Mouse (Mus musculus): ENCODE measurements around the gene Gm17334. TPM values are rescaled to one million over a fixed set of nuclear protein-coding genes. Genes with fewer than 3 reads are reported as not detected.
A peak's percentile ranks its signal among the peaks of the same experiment; 100 is the strongest.

The Gm17334 gene
- total and polyA plus RNA-seq, 3 experiments = 0.47 to 1.8 TPM; not detected in 1

DNA sequence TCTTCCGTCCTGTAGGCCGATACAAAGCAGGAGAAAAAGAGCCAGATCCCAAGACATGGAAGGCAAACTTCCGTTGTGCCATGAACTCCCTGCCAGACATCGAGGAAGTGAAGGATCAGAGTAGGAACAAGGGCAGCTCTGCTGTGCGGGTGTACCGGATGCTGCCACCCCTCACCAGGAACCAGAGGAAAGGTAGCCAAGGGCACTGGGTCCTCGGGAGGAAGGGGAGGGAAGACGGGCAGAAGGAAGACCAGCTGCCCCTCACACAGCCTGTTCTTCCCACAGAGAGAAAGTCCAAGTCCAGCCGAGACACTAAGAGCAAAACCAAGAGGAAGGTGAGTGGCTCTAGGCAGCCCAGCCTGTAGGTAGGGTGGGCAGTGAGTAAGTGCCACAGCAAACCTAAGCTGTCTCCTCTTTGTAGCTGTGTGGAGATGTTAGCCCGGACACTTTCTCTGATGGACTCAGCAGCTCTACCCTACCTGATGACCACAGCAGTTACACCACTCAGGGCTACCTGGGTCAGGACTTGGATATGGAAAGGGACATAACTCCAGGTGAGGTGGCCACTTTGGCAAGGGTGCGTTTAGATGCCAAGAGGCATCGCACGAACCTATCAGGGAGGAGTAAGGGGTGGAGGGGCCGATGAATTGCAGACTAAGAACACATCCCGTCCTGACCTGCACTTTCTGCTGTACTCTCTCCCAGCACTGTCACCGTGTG is 814 bp upstream of the Gm17334 start:
- intact Hi-C loops (cut with DNase I) = no loop called here

DNA sequence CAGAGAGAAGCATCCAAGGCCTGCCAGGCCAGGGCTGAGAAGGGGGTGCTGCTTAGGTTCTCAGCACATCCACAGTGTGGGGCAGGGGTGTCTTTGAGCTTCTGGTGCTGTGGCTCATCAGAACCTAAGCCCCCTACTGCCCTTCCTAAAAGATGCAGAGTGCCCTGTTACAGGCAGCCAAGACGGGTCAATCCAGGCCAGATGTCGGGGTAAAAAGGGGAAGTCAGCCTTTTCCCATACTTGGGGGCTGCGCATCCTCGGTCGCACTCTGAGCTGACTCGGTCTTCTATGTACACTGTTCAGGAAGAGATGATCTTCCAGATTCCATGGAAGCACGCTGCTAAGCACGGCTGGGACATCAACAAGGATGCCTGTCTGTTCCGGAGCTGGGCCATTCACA is 451 bp downstream of the Gm17334 start:
- TF ChIP-seq EP300 (IDR thresholded peaks at IDR 0.05; ENCODE audit: insufficient read depth, low read depth, low read length) (no peak), POLR2A (IDR thresholded peaks at IDR 0.05; ENCODE audit: insufficient read depth, low read depth, low read length) (no peak), CTCF (IDR thresholded peaks at IDR 0.05) (no peak)
- H3K27me3 ChIP-seq (ENCODE audit: control insufficient read depth, insufficient read depth, low read length) = no peaks in the 10 kb centered on the region
- H3K9ac ChIP-seq (ENCODE audit: low read depth, low read length) = peak overlapping the region; percentile 33
- H3K4me1 ChIP-seq (ENCODE audit: control insufficient read depth, insufficient read depth, low read length) = peaks cover 23% of the 10 kb centered on the region
- 51% methylated on average over 9 of the region's 9 CpGs for WGBS
- DNase-seq = no peak
- H3K4me3 ChIP-seq = peak overlapping the region; percentile 28
- 0 out of 2 replicates have a peak, but pooled peaks cover 1% of the 10 kb centered on the region for H3K79me2 ChIP-seq (replicated peaks; ENCODE audit: control insufficient read depth, insufficient read depth, low read length)
- peak overlapping the region; percentile 26; the same call in 1 of the 2 replicates for H3K27ac ChIP-seq
- H3K36me3 ChIP-seq (ENCODE audit: control insufficient read depth, insufficient read depth, low read length) = peaks cover 12% of the 10 kb centered on the region
- intact Hi-C loops (cut with DNase I) = no loop called here

More for the DNA sequence above, 814 bp upstream of the Gm17334 start:
- H3K36me3 ChIP-seq (ENCODE audit: control insufficient read depth, insufficient read depth, low read length) = peaks cover 12% of the 10 kb centered on the region
- TF ChIP-seq CTCF (IDR thresholded peaks at IDR 0.05) (no peak), EP300 (IDR thresholded peaks at IDR 0.05; ENCODE audit: insufficient read depth, low read depth, low read length) (no peak), POLR2A (IDR thresholded peaks at IDR 0.05; ENCODE audit: insufficient read depth, low read depth, low read length) (no peak)
- H3K79me2 ChIP-seq (replicated peaks; ENCODE audit: control insufficient read depth, insufficient read depth, low read length) = 0 out of 2 replicates have a peak, but pooled peaks cover 1% of the 10 kb centered on the region
- H3K9ac ChIP-seq (ENCODE audit: low read depth, low read length) = 0 out of 2 replicates have a peak overlapping the region, but pooled peaks have one; percentile 21
- no peaks in the 10 kb centered on the region for H3K27me3 ChIP-seq (ENCODE audit: control insufficient read depth, insufficient read depth, low read length)
- H3K27ac ChIP-seq = peak overlapping the region; percentile 42
- 72% methylated on average over 16 of the region's 16 CpGs for WGBS
- H3K4me1 ChIP-seq (ENCODE audit: control insufficient read depth, insufficient read depth, low read length) = peaks cover 23% of the 10 kb centered on the region
- peak overlapping the region; percentile 5; the same call in 1 of the 2 replicates for H3K4me3 ChIP-seq
- DNase-seq = no peak

DNA sequence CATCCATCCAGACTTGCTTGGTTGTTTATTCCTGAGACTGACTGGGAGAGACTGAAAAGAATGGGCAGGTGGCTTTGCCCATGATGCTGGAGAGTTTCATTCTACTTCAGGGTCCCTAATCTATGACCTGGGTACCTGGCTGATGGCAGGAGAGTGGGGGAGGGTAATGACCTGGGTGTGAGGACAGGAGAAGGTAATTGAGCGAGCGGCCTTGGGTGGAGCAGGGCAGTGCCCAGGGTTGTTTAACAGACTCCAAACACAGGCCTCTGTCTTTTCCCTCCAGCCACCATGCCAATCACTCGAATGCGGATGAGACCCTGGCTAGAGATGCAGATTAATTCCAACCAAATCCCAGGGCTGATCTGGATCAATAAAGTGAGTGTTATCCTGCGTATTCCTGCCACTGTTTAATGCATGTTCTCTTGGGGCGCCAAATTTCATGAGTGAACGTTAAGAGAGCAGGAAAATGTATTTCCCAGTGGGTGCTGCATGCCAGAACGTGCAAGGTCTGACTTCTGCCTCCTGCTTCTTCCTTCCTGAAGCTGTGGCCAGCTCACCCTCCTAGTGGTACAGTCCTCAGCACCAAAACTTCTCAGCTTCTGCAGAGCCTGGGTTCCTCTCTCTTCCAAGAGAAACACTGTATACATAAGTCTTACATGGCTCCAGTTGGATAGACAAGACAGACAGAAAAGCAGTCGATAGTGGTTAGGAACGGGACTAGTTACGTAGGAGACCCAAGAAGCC is 1.8 kb downstream of the Gm17334 start:
- DNase-seq = no peak
- no peaks in the 10 kb centered on the region for H3K27me3 ChIP-seq (ENCODE audit: control insufficient read depth, insufficient read depth, low read length)
- 50% methylated on average over 11 of the region's 11 CpGs for WGBS
- H3K4me3 ChIP-seq = peak overlapping the region; percentile 74
- peak overlapping the region; percentile 58 for H3K9ac ChIP-seq (ENCODE audit: low read depth, low read length)
- H3K79me2 ChIP-seq (replicated peaks; ENCODE audit: control insufficient read depth, insufficient read depth, low read length) = 0 out of 2 replicates have a peak, but pooled peaks cover 1% of the 10 kb centered on the region
- peak overlapping the region; percentile 99 for H3K27ac ChIP-seq
- H3K4me1 ChIP-seq (ENCODE audit: control insufficient read depth, insufficient read depth, low read length) = peaks cover 23% of the 10 kb centered on the region
- TF ChIP-seq CTCF (IDR thresholded peaks at IDR 0.05) (no peak), POLR2A (IDR thresholded peaks at IDR 0.05; ENCODE audit: insufficient read depth, low read depth, low read length) (no peak), EP300 (IDR thresholded peaks at IDR 0.05; ENCODE audit: insufficient read depth, low read depth, low read length) (0 out of 2 replicates have a peak, but pooled peaks have one; percentile 23)
- intact Hi-C loops (cut with DNase I) = no loop called here
- peaks cover 9% of the 10 kb centered on the region for H3K36me3 ChIP-seq (ENCODE audit: control insufficient read depth, insufficient read depth, low read length)

DNA sequence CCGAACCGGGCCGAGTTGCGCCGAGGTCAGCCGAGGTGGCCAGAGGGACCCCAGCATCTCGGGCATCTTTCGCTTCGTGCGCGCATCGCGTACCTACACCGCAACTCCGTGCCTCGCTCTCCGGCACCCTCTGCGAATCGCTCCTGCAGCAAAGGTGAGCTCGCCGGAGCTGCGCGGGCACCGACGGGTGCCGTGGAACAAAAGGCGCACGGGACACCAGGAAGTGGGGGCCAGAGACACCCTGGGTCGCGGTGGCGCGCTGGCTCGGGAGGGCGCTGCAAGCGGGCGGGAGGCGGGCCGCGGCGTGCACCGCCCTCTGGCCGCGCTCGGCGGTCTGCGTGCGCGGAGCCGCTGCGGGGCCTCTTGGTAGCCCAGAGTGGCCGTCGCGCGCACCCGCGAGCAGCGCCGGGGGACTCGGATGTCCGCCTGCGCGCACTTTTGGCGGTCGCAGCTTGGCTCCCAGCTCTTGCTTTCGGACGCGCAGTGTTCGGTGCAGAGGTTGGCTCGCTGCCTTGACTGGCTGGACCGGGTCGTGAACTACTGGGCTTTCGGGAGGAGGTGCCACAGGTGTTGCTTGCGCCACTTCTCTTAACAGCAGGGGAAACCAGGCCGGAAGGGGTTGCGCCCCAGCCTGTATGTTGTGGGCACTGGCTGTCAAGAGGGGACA is 2.7 kb downstream of the Gm17334 start:
- WGBS = under 1% methylated on average over 75 of the region's 75 CpGs
- Histone ChIP-seq H3K79me2 (replicated peaks; ENCODE audit: control insufficient read depth, insufficient read depth, low read length) (0 out of 2 replicates have a peak, but pooled peaks cover 1% of the 10 kb centered on the region), H3K4me3 (peak overlapping the region; percentile 74), H3K27me3 (ENCODE audit: control insufficient read depth, insufficient read depth, low read length) (no peaks in the 10 kb centered on the region), H3K4me1 (ENCODE audit: control insufficient read depth, insufficient read depth, low read length) (peaks cover 23% of the 10 kb centered on the region), H3K36me3 (ENCODE audit: control insufficient read depth, insufficient read depth, low read length) (peaks cover 9% of the 10 kb centered on the region), H3K9ac (ENCODE audit: low read depth, low read length) (peak overlapping the region; percentile 97), H3K27ac (peak overlapping the region; percentile 99)
- DNase-seq = peak; percentile 89 to 91
- no peak for TF ChIP-seq EP300 (IDR thresholded peaks at IDR 0.05; ENCODE audit: insufficient read depth, low read depth, low read length)
- TF ChIP-seq CTCF (IDR thresholded peaks at IDR 0.05) = peak; percentile 41
- no peak for TF ChIP-seq POLR2A (IDR thresholded peaks at IDR 0.05; ENCODE audit: insufficient read depth, low read depth, low read length)
- intact Hi-C loops (cut with DNase I) = no loop called here

DNA sequence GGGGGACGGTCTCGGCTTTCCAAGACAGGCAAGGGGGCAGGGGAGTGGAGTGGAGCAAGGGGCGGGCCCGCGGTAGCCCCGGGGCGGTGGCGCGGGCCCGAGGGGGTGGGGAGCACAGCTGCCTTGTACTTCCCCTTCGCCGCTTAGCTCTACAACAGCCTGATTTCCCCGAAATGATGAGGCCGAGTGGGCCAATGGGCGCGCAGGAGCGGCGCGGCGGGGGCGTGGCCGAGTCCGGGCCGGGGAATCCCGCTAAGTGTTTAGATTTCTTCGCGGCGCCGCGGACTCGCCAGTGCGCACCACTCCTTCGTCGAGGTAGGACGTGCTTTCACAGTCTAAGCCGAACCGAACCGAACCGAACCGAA is 3.2 kb downstream of the Gm17334 start, which contains the start of gene Irf1:
Gene Irf1, plus strand, starts transcription at position 255 of the 365 bp plus-strand sequence.
- Histone ChIP-seq H3K4me3 (peak within 1 kb of the TSS; percentile 74), H3K27me3 (ENCODE audit: control insufficient read depth, insufficient read depth, low read length) (no peaks in the 10 kb centered on the region), H3K36me3 (ENCODE audit: control insufficient read depth, insufficient read depth, low read length) (peaks cover 7% of the 10 kb centered on the region), H3K9ac (ENCODE audit: low read depth, low read length) (peak within 1 kb of the TSS; percentile 97), H3K79me2 (replicated peaks; ENCODE audit: control insufficient read depth, insufficient read depth, low read length) (0 out of 2 replicates have a peak, but pooled peaks cover 1% of the 10 kb centered on the region), H3K27ac (peak within 1 kb of the TSS; percentile 99), H3K4me1 (ENCODE audit: control insufficient read depth, insufficient read depth, low read length) (peaks cover 20% of the 10 kb centered on the region)
- intact Hi-C loops (cut with DNase I) = loop anchor here (10.0 kb wide), 1 partner anchor 345 kb away; no protein-coding TSS in a partner anchor
- WGBS = under 1% methylated on average over 40 of the region's 40 CpGs
- TF ChIP-seq EP300 (IDR thresholded peaks at IDR 0.05; ENCODE audit: insufficient read depth, low read depth, low read length) (no peak), POLR2A (IDR thresholded peaks at IDR 0.05; ENCODE audit: insufficient read depth, low read depth, low read length) (peak; percentile 98)
- DNase-seq = peak; percentile 95 to 98

Measured in heart, adult 2 months (tissue).